Mouse (Mus musculus) gastrocnemius, adult 2 months (tissue): ENCODE measurements around the gene Stk11. TPM values are rescaled to one million over a fixed set of nuclear protein-coding genes. Genes with fewer than 3 reads are reported as not detected.

Experiments used
- DNase-seq: peaks from one replicate; pipeline ENCODE4 v3.0.0; 2022
- H3K27ac ChIP-seq: fragments of 200-600 bp; 2 replicates; pipeline ENCODE4 v1.8.1; 2022; ENCODE audit warnings: mild to moderate bottlenecking
- H3K4me3 ChIP-seq: fragments of 200-600 bp; 2 replicates; pipeline ENCODE4 v1.8.1; 2022; ENCODE audit warnings: mild to moderate bottlenecking, moderate library complexity
- CTCF ChIP-seq: fragments of 200-600 bp; IDR thresholded peaks from 2 replicates; pipeline ENCODE4 v1.8.1; 2022; ENCODE audit warnings: antibody characterized with exemption, mild to moderate bottlenecking, moderate library complexity
- intact Hi-C: fragments of 180-260 bp; cut with DNase I; formaldehyde crosslinking; loops from one replicate; pipeline ENCODE4 v1.15.1; 2025
- total RNA-seq, 2 experiments: library from RNA; stranded (reverse); gene quantifications; 2 replicates each; pipeline ENCODE4 v1.2.3; 2021

Stk11 gene
- total RNA-seq, 2 experiments from 2014 or later: 144 to 153 TPM

DNA sequence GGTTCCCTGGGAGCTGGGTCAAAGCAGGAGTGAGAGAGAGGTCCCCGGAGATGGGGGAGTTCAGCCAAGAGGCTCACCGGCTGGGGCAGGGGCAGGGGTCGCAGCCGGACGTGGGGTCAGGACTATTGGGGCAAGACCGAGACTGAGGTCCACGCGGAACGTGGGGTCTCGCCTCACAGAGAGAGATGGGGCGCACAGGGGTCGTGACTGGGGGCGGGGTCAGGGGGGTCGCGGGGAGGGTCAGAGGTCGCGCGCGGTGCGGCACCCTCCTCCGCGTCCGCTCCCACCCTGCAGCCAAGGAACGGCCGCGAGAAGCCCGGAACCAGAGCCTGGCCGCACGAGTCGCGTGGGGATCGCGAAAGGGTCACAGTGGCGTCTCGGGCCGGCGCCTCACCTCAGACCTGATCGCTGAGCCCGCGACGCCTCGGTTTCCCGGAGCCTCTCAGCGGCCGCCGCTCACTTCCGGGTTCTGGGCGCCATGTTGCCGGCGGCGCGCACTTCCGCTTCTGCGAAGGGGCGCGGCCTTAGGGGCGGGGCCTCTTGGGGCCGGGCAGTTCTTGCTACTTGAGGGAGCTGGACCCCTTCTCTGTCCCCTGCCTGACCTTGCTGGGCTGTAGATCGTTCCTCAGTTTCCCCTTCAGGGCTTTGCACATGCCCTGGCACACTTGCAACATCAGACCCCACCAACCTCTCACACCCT lies 13.2 kb upstream of the Stk11 start:
- Histone ChIP-seq H3K4me3 (peak overlapping the region; percentile 95), H3K27ac (peak overlapping the region; percentile 94)
- no peak for TF ChIP-seq CTCF
- intact Hi-C loops: no loop called here
- DNase-seq: peak; percentile 93

DNA sequence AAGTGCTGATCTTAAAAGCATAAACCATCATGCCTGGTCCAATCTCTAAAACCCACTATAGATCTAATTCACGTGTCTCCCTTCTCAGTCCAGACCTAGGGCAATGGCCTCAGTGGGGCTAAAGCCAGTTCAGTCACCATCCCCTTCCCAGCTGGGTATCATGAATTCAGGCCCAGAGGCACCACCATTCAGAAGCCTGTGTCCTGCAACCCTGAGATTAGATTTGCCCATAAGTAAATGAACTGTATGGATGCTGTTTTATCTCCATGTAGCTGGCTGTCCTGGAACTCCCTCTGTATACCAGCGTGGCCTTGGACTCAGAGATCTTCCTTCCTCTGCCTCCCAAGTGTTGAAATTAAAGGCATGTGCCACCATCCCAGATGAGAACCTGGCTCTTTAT lies 12.6 kb upstream of the Stk11 start:
- no peak for TF ChIP-seq CTCF
- intact Hi-C loops: no loop called here
- H3K27ac ChIP-seq: peak overlapping the region; percentile 94
- peak overlapping the region; percentile 95 for H3K4me3 ChIP-seq
- DNase-seq: no peak

GRCm38 (mm10) chr10:80104181-80104580 lies 11.4 kb upstream of the Stk11 start:
- intact Hi-C loops: no loop called here
- H3K27ac ChIP-seq: no peak overlapping the region
- DNase-seq: no peak
- no peak for TF ChIP-seq CTCF
- no peak overlapping the region for H3K4me3 ChIP-seq

GRCm38 (mm10) chr10:80105460-80105859 lies 10.1 kb upstream of the Stk11 start, which contains the start of gene Sbno2:
Sbno2 (minus strand) TSS chr10:80105571.
- intact Hi-C loops: no loop called here
- no peak within 1 kb of the TSS for H3K4me3 ChIP-seq
- DNase-seq: no peak
- no peak for TF ChIP-seq CTCF
- H3K27ac ChIP-seq: no peak within 1 kb of the TSS

DNA sequence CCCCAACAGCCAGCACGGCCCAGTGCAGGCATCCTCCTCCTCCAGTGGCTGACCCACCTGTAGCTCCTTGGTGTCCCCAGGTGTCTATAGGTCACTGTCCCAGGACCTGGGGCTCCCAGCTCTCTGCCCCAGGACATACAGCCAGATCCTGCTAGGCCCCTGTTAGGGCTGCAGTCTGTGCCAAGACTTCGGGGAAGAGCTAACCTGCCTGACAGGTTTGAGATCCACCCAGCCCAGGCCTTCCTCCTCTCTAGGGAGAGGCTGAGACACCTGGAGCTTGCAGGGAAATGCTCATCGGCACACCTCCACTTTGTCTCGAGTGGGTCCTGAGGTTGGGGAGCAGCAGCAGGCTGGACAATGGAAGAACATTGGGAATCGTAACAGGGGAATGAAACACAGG lies 9.7 kb upstream of the Stk11 start:
- TF ChIP-seq CTCF: no peak
- DNase-seq: no peak
- H3K27ac ChIP-seq: no peak overlapping the region
- no peak overlapping the region for H3K4me3 ChIP-seq
- intact Hi-C loops: no loop called here

GRCm38 (mm10) chr10:80107678-80108077 lies 7.9 kb upstream of the Stk11 start:
- intact Hi-C loops: no loop called here

DNA sequence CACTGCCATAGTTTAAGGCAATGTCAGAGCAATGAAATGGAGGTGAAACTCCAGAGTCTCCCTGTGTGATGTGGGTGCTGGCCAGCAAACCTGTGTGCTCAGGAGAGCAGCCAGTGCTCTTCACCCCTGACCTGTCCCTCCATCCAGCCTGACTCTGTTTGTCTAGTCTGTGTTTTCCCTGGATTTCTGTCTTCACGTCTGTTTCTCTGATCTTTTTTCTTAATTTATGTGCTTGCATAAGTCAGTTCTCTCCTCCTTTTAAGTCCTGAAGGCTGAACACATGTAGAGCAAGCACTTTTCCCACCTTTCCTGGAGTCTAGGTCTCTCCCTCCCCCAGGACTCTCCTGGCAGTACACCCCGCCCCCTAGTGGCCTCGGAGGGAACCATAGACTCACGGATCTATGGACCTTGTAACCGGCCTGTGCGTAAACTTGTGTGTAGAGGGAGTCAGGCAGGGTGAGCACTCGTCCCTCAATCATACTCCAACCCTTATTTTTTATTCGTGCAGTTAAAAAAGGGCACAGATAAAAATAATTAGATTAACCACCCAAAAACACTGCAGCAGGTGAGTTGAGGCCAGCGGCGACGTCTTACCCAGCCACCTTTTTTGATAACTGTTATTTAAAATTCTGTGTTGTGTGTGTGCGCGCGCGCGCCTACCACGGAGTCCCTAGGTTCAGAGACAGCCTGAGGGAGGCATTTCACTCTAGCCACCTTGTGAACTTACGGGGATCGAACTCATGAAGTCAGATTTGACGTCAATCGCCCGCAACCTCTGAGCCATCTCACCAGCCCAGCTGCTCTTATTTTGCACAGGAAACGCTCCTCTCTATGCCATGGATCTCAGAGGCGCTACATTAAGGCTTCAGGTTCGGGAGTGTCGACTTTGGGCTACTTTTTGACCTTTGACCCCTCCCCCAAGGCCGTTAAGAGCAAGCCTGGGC lies 990 bp upstream of the Stk11 start:
- intact Hi-C loops: loop anchor here (1.0 to 5.0 kb wide), 5 partner anchors 27 to 128 kb away; partner anchors contain the start of gene Polr2e
- Histone ChIP-seq H3K27ac (peak overlapping the region; percentile 99), H3K4me3 (peak overlapping the region; percentile 100)
- DNase-seq: peak; percentile 94
- TF ChIP-seq CTCF: peak; percentile 99

More at GRCm38 (mm10) chr10:80107678-80108077, 7.9 kb upstream of the Stk11 start:
- no peak for DNase-seq
- peak overlapping the region; percentile 12; the same call in 1 of the 2 replicates for H3K27ac ChIP-seq
- H3K4me3 ChIP-seq: no peak overlapping the region
- no peak for TF ChIP-seq CTCF

DNA sequence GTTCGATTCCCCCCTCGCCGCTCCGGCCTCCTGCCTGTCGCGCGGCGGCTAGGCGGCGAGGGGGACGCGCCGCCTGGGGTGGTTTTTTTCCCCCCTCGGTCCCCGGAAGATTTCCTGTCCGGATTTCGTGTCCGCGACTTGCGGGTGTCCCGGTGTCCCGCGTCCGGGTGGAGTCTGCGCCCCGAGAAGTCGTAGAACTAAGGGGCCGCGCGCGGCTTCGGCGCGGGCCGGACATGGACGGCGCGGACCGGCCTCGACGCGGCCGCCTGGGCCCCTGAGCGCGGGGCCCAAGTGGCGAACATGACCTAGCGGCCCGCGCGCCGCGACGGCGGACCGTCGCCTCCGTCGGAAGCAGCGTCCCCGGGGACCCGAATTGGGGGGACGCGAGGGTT lies 337 bp downstream of the Stk11 start:
- no peak for TF ChIP-seq CTCF
- H3K4me3 ChIP-seq: peak overlapping the region; percentile 100
- H3K27ac ChIP-seq: peak overlapping the region; percentile 96
- no peak for DNase-seq
- intact Hi-C loops: loop anchor here (1.0 to 2.0 kb wide), 3 partner anchors 25 to 129 kb away; partner anchors contain the start of gene Polr2e

DNA sequence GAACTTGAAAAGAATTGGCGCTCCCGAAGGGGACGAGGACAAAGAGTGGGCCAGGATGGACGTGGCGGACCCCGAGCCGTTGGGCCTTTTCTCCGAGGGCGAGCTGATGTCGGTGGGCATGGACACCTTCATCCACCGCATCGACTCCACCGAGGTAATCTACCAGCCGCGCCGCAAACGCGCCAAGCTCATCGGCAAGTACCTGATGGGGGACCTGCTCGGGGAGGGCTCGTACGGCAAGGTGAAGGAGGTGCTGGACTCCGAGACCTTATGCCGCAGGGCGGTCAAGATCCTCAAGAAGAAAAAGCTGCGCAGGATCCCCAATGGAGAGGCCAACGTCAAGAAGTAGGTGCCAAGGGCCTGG lies 942 bp downstream of the Stk11 start:
- intact Hi-C loops: no loop called here
- peak; percentile 56 for DNase-seq
- H3K4me3 ChIP-seq: peak overlapping the region; percentile 100
- H3K27ac ChIP-seq: peak overlapping the region; percentile 96
- no peak for TF ChIP-seq CTCF

GRCm38 (mm10) chr10:80116927-80117691 lies 1.5 kb downstream of the Stk11 start:
- DNase-seq: peak; percentile 91
- intact Hi-C loops: no loop called here
- TF ChIP-seq CTCF: peak; percentile 34
- H3K27ac ChIP-seq: peak overlapping the region; percentile 96
- H3K4me3 ChIP-seq: peak overlapping the region; percentile 100

DNA sequence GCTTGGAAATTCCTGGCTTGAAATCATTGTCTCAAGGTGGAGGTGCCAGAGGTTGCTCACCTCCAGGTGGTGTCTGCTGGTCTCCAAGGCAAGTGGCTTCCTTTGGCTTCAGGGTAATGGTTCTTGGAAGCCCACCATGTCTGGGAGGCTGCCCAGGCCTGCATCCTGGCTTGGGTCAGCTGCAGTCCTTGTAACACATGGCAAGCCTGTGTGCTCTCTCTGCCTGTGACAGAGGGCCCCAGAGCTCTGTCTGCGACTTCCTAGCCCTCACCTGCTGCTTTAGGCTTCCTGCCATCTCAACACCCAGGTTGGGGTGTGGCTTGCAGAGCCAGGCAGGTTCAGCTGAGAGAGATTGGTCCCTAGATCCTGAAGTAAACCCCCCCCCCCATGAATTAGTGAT lies 2.1 kb downstream of the Stk11 start:
- H3K27ac ChIP-seq: peak overlapping the region; percentile 96
- no peak for DNase-seq
- TF ChIP-seq CTCF: no peak
- H3K4me3 ChIP-seq: peak overlapping the region; percentile 100
- intact Hi-C loops: loop anchor here (2.0 kb wide), 1 partner anchor 21 kb away; the partner anchor contains the start of gene Atp5d

DNA sequence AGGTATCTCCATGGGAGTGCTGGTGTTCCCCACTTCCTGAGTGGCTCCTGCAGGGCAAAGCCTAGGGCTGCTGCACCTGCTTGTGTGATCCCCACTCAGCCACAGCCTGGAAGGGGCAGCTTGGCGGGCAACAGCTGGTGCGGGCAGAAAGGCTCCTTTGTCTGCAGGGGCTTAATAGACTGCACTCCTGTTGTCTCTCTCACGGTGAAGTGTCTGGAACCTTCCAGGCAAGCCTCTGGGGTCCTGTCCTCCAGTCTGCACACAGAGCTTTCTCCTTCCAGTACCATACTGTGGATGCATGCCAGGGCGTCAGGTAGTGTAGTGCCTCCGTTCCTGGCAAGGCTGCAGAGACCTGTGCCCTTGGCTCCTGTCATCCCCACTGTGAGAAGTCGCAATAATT lies 2.9 kb downstream of the Stk11 start:
- H3K4me3 ChIP-seq: peak overlapping the region; percentile 100
- no peak for DNase-seq
- intact Hi-C loops: loop anchor here (2.0 kb wide), 1 partner anchor 20 kb away; the partner anchor contains the start of gene Atp5d

More for the DNA sequence above, 2.9 kb downstream of the Stk11 start:
- peak overlapping the region; percentile 96 for H3K27ac ChIP-seq
- TF ChIP-seq CTCF: no peak
